Mouse (Mus musculus) cortical plate, adult 2 months (tissue): ENCODE measurements at regions not wholly inside any gene's neighbourhood (a gene's known extent, or its start where the extent isn't known, plus 50 kb on each side); places are given as distances from the start of the nearest gene placed in this dataset.

Source experiments
- CTCF ChIP-seq: fragments of 200-500 bp; IDR thresholded peaks from 2 replicates; pipeline ENCODE4 v1.5.1; 2011; ENCODE audit warnings: mild to moderate bottlenecking, control low read depth, low read length; ENCODE audit not compliant: insufficient read depth; ENCODE audit errors: extremely low read depth
- POLR2A ChIP-seq: fragments of 200-500 bp; IDR thresholded peaks from 2 replicates; pipeline ENCODE4 v1.6.1; 2011; ENCODE audit warnings: mild to moderate bottlenecking, low read length, control low read depth; ENCODE audit not compliant: insufficient read depth; ENCODE audit errors: extremely low read depth

GRCm38 (mm10) chr10:111422649-111423048 is 50.4 kb upstream of the Nap1l1 start:
- TF ChIP-seq POLR2A (no peak), CTCF (no peak)
